8 mouse cellular contexts compared by ENCODE assay signal in the genomic region with DNA sequence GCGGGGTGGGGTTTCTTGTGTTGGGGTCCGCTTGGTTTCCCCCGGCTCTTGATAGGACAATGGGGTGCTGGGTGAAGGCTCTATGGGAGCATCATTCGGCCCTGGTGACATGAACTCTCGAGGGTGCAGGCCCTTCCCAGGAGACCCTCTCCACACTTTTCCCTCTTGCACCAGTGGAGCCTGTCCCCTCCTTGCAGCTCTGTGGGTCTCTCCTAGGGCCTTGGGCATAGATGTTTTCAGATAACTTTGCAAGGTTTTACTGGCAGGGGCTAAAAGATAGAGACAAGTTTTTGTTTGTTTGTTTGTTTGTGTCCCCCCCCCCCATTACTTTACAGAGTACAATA. TPM values are rescaled to one million over a fixed set of nuclear protein-coding genes. Genes with fewer than 3 reads are reported as not detected.
DNase-seq lines count a peak whose midpoint lies in the region; ATAC-seq and TF ChIP-seq lines count a peak whose summit lies in the region.

No protein-coding gene starts in this region.

- no peak for ATAC-seq in hindbrain, embryonic 15.5 days (ENCODE audit: low FRiP score, low read depth)
- ATAC-seq in midbrain, embryonic 16.5 days: no peak; the same call in none of the 2 replicates
- no peak; the same call in 1 of the 2 replicates for ATAC-seq in megakaryocyte-erythroid progenitor cell, adult 5-6 weeks (replicated peaks; ENCODE audit: low FRiP score, low TSS enrichment, poor library complexity, severe bottlenecking)

- TF ChIP-seq POLR2A in kidney, adult 2 months (IDR thresholded peaks at IDR 0.05; ENCODE audit: low read depth, low read length): no peak
- no peak for TF ChIP-seq POLR2A in bone marrow macrophage, adult 2 months (IDR thresholded peaks at IDR 0.05; ENCODE audit: borderline replicate concordance, low read depth, low read length)

- no peak for DNase-seq in kidney, adult 2 months
- DNase-seq in kidney, postnatal 10 days: no peak
- no peak for DNase-seq in urinary bladder, postnatal 4 days (ENCODE audit: low spot score in 2 of 2)
- DNase-seq in frontal cortex, postnatal 25 days (ENCODE audit: low spot score in 2 of 2): no peak

- no peaks in the 10 kb centered on the region for H3K27me3 ChIP-seq in kidney, adult 2 months (replicated peaks; ENCODE audit: control insufficient read depth, insufficient read depth, low read length)
- no peaks in the 10 kb centered on the region for H3K27me3 ChIP-seq in hindbrain, embryonic 15.5 days
- no peaks in the 10 kb centered on the region for H3K27me3 ChIP-seq in midbrain, embryonic 16.5 days (ENCODE audit: control insufficient read depth, insufficient read depth, low read depth, low read length)

- TF ChIP-seq CTCF in kidney, adult 2 months (conservative IDR thresholded peaks at IDR 0.05; ENCODE audit: insufficient read depth, insufficient read length, low read depth, low read length): no peak
- no peak for TF ChIP-seq CTCF in bone marrow macrophage, adult 2 months (IDR thresholded peaks at IDR 0.05; ENCODE audit: low read depth, low read length)

- no peaks in the 10 kb centered on the region for H3K9me3 ChIP-seq in hindbrain, embryonic 15.5 days
- H3K9me3 ChIP-seq in midbrain, embryonic 16.5 days (replicated peaks; ENCODE audit: control insufficient read depth, low read length, poor library complexity, severe bottlenecking): no peaks in the 10 kb centered on the region

- H3K4me2 ChIP-seq in hindbrain, embryonic 15.5 days: peak overlapping the region; percentile 99
- H3K4me2 ChIP-seq in midbrain, embryonic 16.5 days (ENCODE audit: low read length): peak overlapping the region; percentile 94

- H3K4me1 ChIP-seq in kidney, adult 2 months (ENCODE audit: control insufficient read depth, insufficient read depth, low read length): no peaks in the 10 kb centered on the region; the same call in 1 of the 2 replicates
- H3K4me1 ChIP-seq in bone marrow macrophage, adult 2 months (ENCODE audit: control insufficient read depth, insufficient read depth, low read length): peaks cover 2% of the 10 kb centered on the region; the same call in 1 of the 2 replicates
- peaks cover 10% of the 10 kb centered on the region for H3K4me1 ChIP-seq in hindbrain, embryonic 15.5 days (replicated peaks)
- H3K4me1 ChIP-seq in midbrain, embryonic 16.5 days (ENCODE audit: control insufficient read depth, insufficient read depth, low read length): peaks cover 3% of the 10 kb centered on the region; the same call in 1 of the 2 replicates

- peak overlapping the region; percentile 65 for H3K9ac ChIP-seq in hindbrain, embryonic 15.5 days
- peak overlapping the region; percentile 68 for H3K9ac ChIP-seq in midbrain, embryonic 16.5 days (ENCODE audit: low read depth, low read length)

- H3K27ac ChIP-seq in kidney, adult 2 months (ENCODE audit: insufficient read depth, low read depth, low read length): peak overlapping the region; percentile 95
- peak overlapping the region; percentile 80 for H3K27ac ChIP-seq in bone marrow macrophage, adult 2 months (ENCODE audit: insufficient read depth, low read depth, low read length)
- no peak overlapping the region for H3K27ac ChIP-seq in hindbrain, embryonic 15.5 days (replicated peaks)
- no peak overlapping the region for H3K27ac ChIP-seq in midbrain, embryonic 16.5 days (ENCODE audit: low read length)

- H3K36me3 ChIP-seq in kidney, adult 2 months (ENCODE audit: control insufficient read depth, insufficient read depth, low read length): no peaks in the 10 kb centered on the region
- no peaks in the 10 kb centered on the region for H3K36me3 ChIP-seq in hindbrain, embryonic 15.5 days
- no peaks in the 10 kb centered on the region for H3K36me3 ChIP-seq in midbrain, embryonic 16.5 days (ENCODE audit: control insufficient read depth, insufficient read depth, low read length)

- WGBS in kidney, adult 2 months: 0% methylated on average over 5 of the region's 5 CpGs
- WGBS in hindbrain, embryonic 15.5 days: 4% methylated on average over 5 of the region's 5 CpGs
- WGBS in midbrain, embryonic 16.5 days: 0% methylated on average over 5 of the region's 5 CpGs

- peak overlapping the region; percentile 94 for H3K4me3 ChIP-seq in kidney, adult 2 months (ENCODE audit: insufficient read depth, low read depth, low read length)
- H3K4me3 ChIP-seq in bone marrow macrophage, adult 2 months (ENCODE audit: insufficient read depth, low read length): peak overlapping the region; percentile 87
- H3K4me3 ChIP-seq in hindbrain, embryonic 15.5 days: peak overlapping the region; percentile 67
- peak overlapping the region; percentile 75 for H3K4me3 ChIP-seq in midbrain, embryonic 16.5 days (ENCODE audit: low read depth, low read length)

RNA-seq across cellular contexts. Expression of a gene that starts 0.9 kb away (rescaled TPM):
- polyA plus RNA-seq in kidney, adult 2 months (2012; rRNA removed): 11.0 and 11.7 TPM in 2 replicates
- polyA plus RNA-seq in bone marrow macrophage, adult 2 months (2012; ENCODE audit: insufficient read depth, insufficient read length, missing spikeins): 10.8 and 13.3 TPM in 2 replicates
- 2.2 and 2.5 TPM in 2 replicates for polyA plus RNA-seq in hindbrain, embryonic 15.5 days (2015; fragmentation: Nextera tagmentation; extraction: Ambion mirVana)
- 1.5 and 1.6 TPM in 2 replicates for polyA plus RNA-seq in midbrain, embryonic 16.5 days (2015; fragmentation: Nextera tagmentation; extraction: Ambion mirVana)
- total RNA-seq in megakaryocyte-erythroid progenitor cell, adult 5-6 weeks (2014; fragmentation: Nextera tagmentation): 2.7 and 6.7 TPM in 2 replicates
- total RNA-seq in megakaryocyte-erythroid progenitor cell, adult 5-6 weeks (2017): 1.2 and 5.1 TPM in 2 replicates

Comparison
In these comparisons a context has a peak if more than half of its experiments do, and no peak if none do; other contexts are left out.
1. H3K27ac ChIP-seq: peak in kidney, adult 2 months (single experiment) and bone marrow macrophage, adult 2 months (single experiment); none in hindbrain, embryonic 15.5 days (single experiment) and midbrain, embryonic 16.5 days (single experiment).
2. Peak in every context shown above with its lines, with median percentiles within 50 percentile points of each other: H3K4me3 ChIP-seq.